In the genomic region with DNA sequence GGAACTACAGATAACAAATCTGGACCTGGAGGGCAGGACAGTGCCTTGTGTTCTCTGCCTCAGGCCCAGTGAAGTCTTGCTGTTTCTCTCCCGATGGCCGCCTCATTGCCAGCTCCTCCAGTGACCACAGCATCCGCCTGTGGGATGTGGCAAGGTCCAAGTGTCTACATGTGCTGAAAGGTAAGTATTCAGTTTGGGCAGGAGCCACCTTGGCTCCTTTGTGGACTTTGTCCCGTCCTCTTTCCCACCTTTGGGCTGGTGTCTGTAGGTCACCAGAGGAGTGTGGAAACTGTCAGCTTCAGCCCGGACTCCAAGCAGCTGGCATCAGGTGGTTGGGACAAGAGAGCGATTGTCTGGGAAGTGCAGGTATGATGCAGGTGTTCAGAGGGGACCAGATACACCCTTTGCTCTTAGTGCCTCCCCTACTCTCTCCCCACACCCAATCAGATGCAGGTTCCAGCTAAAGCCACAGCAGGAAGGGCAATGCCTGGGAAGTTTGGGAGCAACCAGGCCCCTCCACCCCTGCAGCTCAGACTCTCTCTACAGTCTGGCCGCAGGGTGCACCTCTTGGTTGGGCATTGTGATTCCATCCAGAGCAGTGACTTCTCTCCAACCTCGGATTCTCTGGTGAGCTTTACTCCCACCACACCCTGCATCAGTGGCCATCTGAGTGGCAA, we compare ENCODE assay signal across 16 mouse cellular contexts. TPM values are rescaled to one million over a fixed set of nuclear protein-coding genes. Genes with fewer than 3 reads are reported as not detected.
DNase-seq lines count a peak whose midpoint lies in the region; ATAC-seq and TF ChIP-seq lines count a peak whose summit lies in the region.
"Had no signal": no experiment of that assay in that cellular context is flagged by ENCODE, and none has a peak within 500 bp of the region (broad histone marks: within the 10 kb centered on the region; RNA-seq: fewer than 3 reads in every experiment).

No protein-coding gene starts in this region.

- H3K4me2 ChIP-seq in kidney, postnatal 0 days (ENCODE audit: low read length): no peak overlapping the region
- H3K4me2 ChIP-seq: embryonic facial prominence, embryonic 15.5 days; limb, embryonic 12.5 days had no signal

- H3K79me2 ChIP-seq in MEL (ENCODE audit: control insufficient read depth, insufficient read depth, low read length, poor library complexity): peaks cover 34% of the 10 kb centered on the region

- H3K9me3 ChIP-seq in MEL (replicated peaks; ENCODE audit: insufficient read depth, low read length): no peaks in the 10 kb centered on the region
- H3K9me3 ChIP-seq in kidney, postnatal 0 days (replicated peaks; ENCODE audit: low read length): no peaks in the 10 kb centered on the region
- H3K9me3 ChIP-seq in midbrain, embryonic 10.5 days (replicated peaks): no peaks in the 10 kb centered on the region
- H3K9me3 ChIP-seq: embryonic facial prominence, embryonic 15.5 days; limb, embryonic 12.5 days; megakaryocyte, embryonic 14.5 days had no signal

- DNase-seq in kidney, adult 9 months: peak; percentile 74
- no peak for DNase-seq in kidney, postnatal 4 days
- DNase-seq in MEL (ENCODE audit: low read depth, low spot score): no peak
- no peak for DNase-seq in kidney, postnatal 0 days (ENCODE audit: low spot score)
- no peak for DNase-seq in spleen, postnatal 10 days (ENCODE audit: low spot score in 2 of 2)
- no peak for DNase-seq in layer of hippocampus, postnatal 10 days (ENCODE audit: low spot score in 2 of 2)
- no peak for DNase-seq in midbrain, embryonic 10.5 days (ENCODE audit: low spot score)
- DNase-seq: adrenal gland, postnatal 14 days; cerebellum, postnatal 10 days; heart, postnatal 14 days; layer of hippocampus, postnatal 36 days had no signal

- no peak for TF ChIP-seq EP300 in MEL (IDR thresholded peaks at IDR 0.05; ENCODE audit: low read depth in 1 of 2, low read length in 2 of 2)

- TF ChIP-seq CTCF in MEL (IDR thresholded peaks at IDR 0.05 in 2 of 3, conservative IDR thresholded peaks at IDR 0.05 in 1 of 3; ENCODE audit: control insufficient read depth in 1 of 3, insufficient read depth in 1 of 3, low read depth in 2 of 3, low read length in 3 of 3, poor library complexity in 1 of 3, severe bottlenecking in 1 of 3): no peak
- TF ChIP-seq CTCF in kidney, postnatal 0 days (IDR thresholded peaks at IDR 0.05; ENCODE audit: low read depth): no peak

- peaks cover 0 to 13% of the 10 kb centered on the region in 2 experiments; a peak in 3 of 4 replicates for H3K36me3 ChIP-seq in MEL (ENCODE audit: control insufficient read depth in 1 of 2, insufficient read depth in 2 of 2, low read length in 2 of 2)
- peaks cover 27% of the 10 kb centered on the region for H3K36me3 ChIP-seq in kidney, postnatal 0 days (ENCODE audit: insufficient read depth, low read length)
- peaks cover 52% of the 10 kb centered on the region for H3K36me3 ChIP-seq in midbrain, embryonic 10.5 days

- no peak for TF ChIP-seq RAD21 in MEL (IDR thresholded peaks at IDR 0.05; ENCODE audit: low read depth, low read length)

- peaks cover 0 to 11% of the 10 kb centered on the region in 2 experiments; a peak in 3 of 4 replicates for H3K4me1 ChIP-seq in MEL (ENCODE audit: control insufficient read depth in 1 of 2, insufficient read depth in 2 of 2, low read length in 2 of 2)
- peaks cover 10% of the 10 kb centered on the region; the same call in 1 of the 2 replicates for H3K4me1 ChIP-seq in kidney, postnatal 0 days (replicated peaks; ENCODE audit: insufficient read depth, low read length)
- H3K4me1 ChIP-seq in midbrain, embryonic 10.5 days: peaks cover 37% of the 10 kb centered on the region

- H3K27ac ChIP-seq in MEL (ENCODE audit: control insufficient read depth, low read depth, low read length): no peak overlapping the region
- H3K27ac ChIP-seq in kidney, postnatal 0 days: 0 out of 2 replicates have a peak overlapping the region, but pooled peaks have one; percentile 8
- no peak overlapping the region for H3K27ac ChIP-seq in midbrain, embryonic 10.5 days (replicated peaks)
- H3K27ac ChIP-seq: embryonic facial prominence, embryonic 15.5 days; limb, embryonic 12.5 days had no signal

- peak; percentile 4 to 66; a peak in 2 of 4 replicates for TF ChIP-seq POLR2A in MEL (IDR thresholded peaks at IDR 0.05; ENCODE audit: control insufficient read depth in 1 of 2, insufficient read depth in 1 of 2, low read depth in 1 of 2, low read length in 2 of 2, poor library complexity in 1 of 2)

- 69% methylated on average over 8 of the region's 8 CpGs for WGBS in kidney, postnatal 0 days
- WGBS in midbrain, embryonic 10.5 days: 68% methylated on average over 8 of the region's 8 CpGs

- no peaks in the 10 kb centered on the region for H3K27me3 ChIP-seq in MEL (ENCODE audit: control insufficient read depth in 1 of 2, insufficient read depth in 2 of 2, low read length in 2 of 2)
- no peaks in the 10 kb centered on the region for H3K27me3 ChIP-seq in kidney, postnatal 0 days (ENCODE audit: insufficient read depth, low read length)
- peaks cover 9% of the 10 kb centered on the region for H3K27me3 ChIP-seq in midbrain, embryonic 10.5 days (ENCODE audit: low read depth, poor library complexity, severe bottlenecking)
- H3K27me3 ChIP-seq: megakaryocyte, embryonic 14.5 days had no signal

- H3K4me3 ChIP-seq in MEL (ENCODE audit: control insufficient read depth in 1 of 2, insufficient read depth in 1 of 2, low read depth in 2 of 2, low read length in 2 of 2): no peak overlapping the region
- H3K4me3 ChIP-seq in kidney, postnatal 0 days (replicated peaks; ENCODE audit: low read depth, low read length): no peak overlapping the region
- H3K4me3 ChIP-seq in midbrain, embryonic 10.5 days: no peak overlapping the region
- H3K4me3 ChIP-seq: embryonic facial prominence, embryonic 15.5 days; limb, embryonic 12.5 days had no signal

- no peak overlapping the region for H3K9ac ChIP-seq in MEL (ENCODE audit: control insufficient read depth, low read depth, low read length, poor library complexity, severe bottlenecking)
- no peak overlapping the region for H3K9ac ChIP-seq in kidney, postnatal 0 days (ENCODE audit: low read depth, low read length)
- H3K9ac ChIP-seq: embryonic facial prominence, embryonic 15.5 days; limb, embryonic 12.5 days had no signal

- ATAC-seq in kidney, postnatal 0 days (replicated peaks; ENCODE audit: low FRiP score, low read depth): no peak
- ATAC-seq: forebrain, embryonic 14.5 days; inflammation-experienced regulatory T-cells, adult 6 months had no signal

TF ChIP-seq in MEL, 35 proteins besides CTCF, POLR2A, EP300 and RAD21 (continues in another document):
- TF ChIP-seq SMC3 (IDR thresholded peaks at IDR 0.05; ENCODE audit: low read depth, low read length): peak; percentile 3; the same call in 1 of the 2 replicates
- TF ChIP-seq MAX (IDR thresholded peaks at IDR 0.05; ENCODE audit: low read length): no peak
- TF ChIP-seq MXI1 (IDR thresholded peaks at IDR 0.05; ENCODE audit: low read depth, low read length): no peak
- no peak for TF ChIP-seq E2F4 (IDR thresholded peaks at IDR 0.05; ENCODE audit: borderline replicate concordance, low read depth, low read length)
- no peak for TF ChIP-seq SIN3A (IDR thresholded peaks at IDR 0.05; ENCODE audit: low read length)
- TF ChIP-seq JUND (IDR thresholded peaks at IDR 0.05; ENCODE audit: low read depth, low read length): no peak
- no peak for TF ChIP-seq POLR2AphosphoS5 (IDR thresholded peaks at IDR 0.05; ENCODE audit: borderline replicate concordance, low read depth, low read length)
- no peak for TF ChIP-seq MEF2A (IDR thresholded peaks at IDR 0.05; ENCODE audit: extremely low read depth, insufficient replicate concordance, low read depth, low read length, poor library complexity, severe bottlenecking)
- no peak for TF ChIP-seq BHLHE40 (IDR thresholded peaks at IDR 0.05; ENCODE audit: borderline replicate concordance, low read depth, low read length)
- no peak for TF ChIP-seq TBP (IDR thresholded peaks at IDR 0.05; ENCODE audit: low read depth, low read length)
- no peak for TF ChIP-seq GATA1 (IDR thresholded peaks at IDR 0.05; ENCODE audit: low read depth, low read length)
- no peak for TF ChIP-seq TCF12 (IDR thresholded peaks at IDR 0.05; ENCODE audit: low read depth, low read length)
- no peak for TF ChIP-seq MYC (IDR thresholded peaks at IDR 0.05; ENCODE audit: low read depth, low read length)
- no peak for TF ChIP-seq NRF1 (IDR thresholded peaks at IDR 0.05; ENCODE audit: insufficient read depth, low read depth, low read length, poor library complexity, severe bottlenecking)
- TF ChIP-seq ELF1 (IDR thresholded peaks at IDR 0.05; ENCODE audit: low read depth, low read length): no peak
- TF ChIP-seq NELFE (IDR thresholded peaks at IDR 0.05; ENCODE audit: low read depth, low read length): peak; percentile 39; the same call in 1 of the 2 replicates
- TF ChIP-seq ZNF384 (IDR thresholded peaks at IDR 0.05; ENCODE audit: low read depth, low read length): no peak
- TF ChIP-seq ETS1 (IDR thresholded peaks at IDR 0.05; ENCODE audit: low read depth, low read length): no peak
- TF ChIP-seq MAZ (IDR thresholded peaks at IDR 0.05; ENCODE audit: low read depth, low read length): no peak

RNA-seq across cellular contexts. Expression of a gene that starts 2.8 kb away (rescaled TPM):
- total RNA-seq in MEL (2012; rRNA removed): 0.49 and 0.77 TPM in 2 replicates
- polyA plus RNA-seq in MEL (2012; ENCODE audit: insufficient read depth in 1 of 2, insufficient read length in 2 of 2, low read depth in 1 of 2, low replicate concordance in 2 of 2, missing spikeins in 1 of 2): under 1 TPM in 1 of 2 experiments, not detected in 1; 0.79 TPM
- polyA plus RNA-seq in kidney, postnatal 0 days (2015; fragmentation: Nextera tagmentation; extraction: Ambion mirVana): 1.5 and 1.6 TPM in 2 replicates
- total RNA-seq in layer of hippocampus, postnatal 10 days (2021): under 1 TPM; 0.73 to 0.80 TPM
- 1.9 and 2.2 TPM in 2 replicates for polyA plus RNA-seq in midbrain, embryonic 10.5 days (2016; fragmentation: Nextera tagmentation; extraction: Ambion mirVana)

RNA-seq across cellular contexts. Expression of a gene that starts 5.1 kb away (rescaled TPM):
- 64.4 and 65.4 TPM in 2 replicates for total RNA-seq in MEL (2012; rRNA removed)
- 10 to 100 TPM in 1 of 2 experiments, not detected in 1; 87.0 TPM for polyA plus RNA-seq in MEL (2012; ENCODE audit: insufficient read depth in 1 of 2, insufficient read length in 2 of 2, low read depth in 1 of 2, low replicate concordance in 2 of 2, missing spikeins in 1 of 2)
- 133 and 135 TPM in 2 replicates for polyA plus RNA-seq in kidney, postnatal 0 days (2015; fragmentation: Nextera tagmentation; extraction: Ambion mirVana)
- total RNA-seq in layer of hippocampus, postnatal 10 days (2021): 100 to 1,000 TPM in 1 of 2 experiments, 10 to 100 TPM in 1; 87.7 to 102 TPM
- polyA plus RNA-seq in midbrain, embryonic 10.5 days (2016; fragmentation: Nextera tagmentation; extraction: Ambion mirVana): 135 and 138 TPM in 2 replicates

RNA-seq across cellular contexts. Expression of a gene that starts 5.4 kb away (rescaled TPM):
- 1,667 and 1,814 TPM in 2 replicates for total RNA-seq in MEL (2012; rRNA removed)
- polyA plus RNA-seq in MEL (2012; ENCODE audit: insufficient read depth in 1 of 2, insufficient read length in 2 of 2, low read depth in 1 of 2, low replicate concordance in 2 of 2, missing spikeins in 1 of 2): 100 to 1,000 TPM in 1 of 2 experiments, not detected in 1; 930 TPM
- polyA plus RNA-seq in kidney, postnatal 0 days (2015; fragmentation: Nextera tagmentation; extraction: Ambion mirVana): 1,056 and 1,199 TPM in 2 replicates
- total RNA-seq in layer of hippocampus, postnatal 10 days (2021): 100 to 1,000 TPM; 308 to 382 TPM
- polyA plus RNA-seq in midbrain, embryonic 10.5 days (2016; fragmentation: Nextera tagmentation; extraction: Ambion mirVana): 837 and 1,005 TPM in 2 replicates
